Mouse (Mus musculus) hindbrain, embryonic 15.5 days (tissue): ENCODE data around the gene Psmd3. TPM values are rescaled to one million over a fixed set of nuclear protein-coding genes. Genes with fewer than 3 reads are reported as not detected.
"Not testable (repeated sequence)": the region's sequence is repeated elsewhere in the genome, so short reads cannot be mapped to it uniquely, and the experiment has no call there.

Experiments
- ATAC-seq: fragments of 200-750 bp; cut with Nextera tagmentation; 2 replicates; pipeline ENCODE4 v1.8.0; 2017; ENCODE audit warnings: low read depth, moderate number of reproducible peaks, moderate TSS enrichment; ENCODE audit not compliant: low FRiP score
- H3K27ac ChIP-seq: fragments of 300-500 bp; sonication (generic); replicated peaks from 2 replicates; pipeline ENCODE4 v1.5.1; 2015; ENCODE audit warnings: mild to moderate bottlenecking, inconsistent platforms
- H3K27me3 ChIP-seq: fragments of 300-500 bp; sonication (generic); 2 replicates; pipeline ENCODE4 v1.6.1; 2015; ENCODE audit warnings: control low read depth, inconsistent platforms
- H3K36me3 ChIP-seq: fragments of 300-500 bp; sonication (generic); 2 replicates; pipeline ENCODE4 v1.6.1; 2015; ENCODE audit warnings: control low read depth, inconsistent platforms
- H3K4me1 ChIP-seq: fragments of 300-500 bp; sonication (generic); replicated peaks from 2 replicates; pipeline ENCODE4 v1.6.1; 2015; ENCODE audit warnings: control low read depth, inconsistent platforms
- H3K4me2 ChIP-seq: fragments of 300-500 bp; sonication (generic); 2 replicates; pipeline ENCODE4 v1.6.1; 2015; ENCODE audit warnings: moderate library complexity, mild to moderate bottlenecking, inconsistent platforms
- H3K4me3 ChIP-seq: fragments of 300-500 bp; sonication (generic); 2 replicates; pipeline ENCODE4 v1.5.1; 2015; ENCODE audit warnings: mild to moderate bottlenecking, inconsistent platforms
- H3K9ac ChIP-seq: fragments of 300-500 bp; sonication (generic); 2 replicates; pipeline ENCODE4 v1.6.1; 2015; ENCODE audit warnings: inconsistent platforms
- H3K9me3 ChIP-seq: fragments of 300-500 bp; sonication (generic); 2 replicates; pipeline ENCODE4 v1.6.1; 2016; ENCODE audit warnings: control low read depth, inconsistent platforms
- WGBS: fragments of 180-500 bp; shearing (Covaris S2); methylation state at CpG from one replicate; pipeline ENCODE4 v1.1.7; 2015; 5-methylcytosine and 5-hydroxymethylcytosine counted together
- polyA plus RNA-seq: library from polyadenylated mRNA; unstranded; fragments of >200 nt; fragmentation: Nextera tagmentation; extraction: Ambion mirVana; gene quantifications from 2 replicates; pipeline ENCODE4 v1.2.1, GENCODE M21; 2015

Psmd3 gene
- polyA plus RNA-seq, 1 experiment from 2014 or later: 204 TPM

GRCm38 (mm10) chr11:98671857-98672256, 10.5 kb upstream of the Psmd3 start:
- 52% methylated on average over 5 of the region's 5 CpGs for WGBS
- Histone ChIP-seq H3K9me3 (no peaks in the 10 kb centered on the region), H3K4me3 (no peak overlapping the region), H3K4me2 (no peak overlapping the region), H3K27ac (no peak overlapping the region), H3K27me3 (0 out of 2 replicates have a peak, but pooled peaks cover 2% of the 10 kb centered on the region), H3K4me1 (no peaks in the 10 kb centered on the region), H3K9ac (no peak overlapping the region), H3K36me3 (no peaks in the 10 kb centered on the region)
- ATAC-seq: no peak

GRCm38 (mm10) chr11:98672482-98672881, 9.9 kb upstream of the Psmd3 start:
- Histone ChIP-seq H3K27me3 (0 out of 2 replicates have a peak, but pooled peaks cover 2% of the 10 kb centered on the region), H3K9ac (no peak overlapping the region), H3K27ac (no peak overlapping the region), H3K4me2 (no peak overlapping the region), H3K4me3 (no peak overlapping the region), H3K36me3 (no peaks in the 10 kb centered on the region), H3K4me1 (no peaks in the 10 kb centered on the region), H3K9me3 (no peaks in the 10 kb centered on the region)
- ATAC-seq: no peak
- WGBS: 88% methylated on average over 5 of the region's 5 CpGs

GRCm38 (mm10) chr11:98673136-98673535, 9.2 kb upstream of the Psmd3 start:
- not testable (repeated sequence) for H3K27me3 ChIP-seq, H3K4me1 ChIP-seq, H3K4me3 ChIP-seq, H3K36me3 ChIP-seq, H3K9me3 ChIP-seq, H3K9ac ChIP-seq, H3K27ac ChIP-seq
- ATAC-seq: peak; percentile 38; the same call in 1 of the 2 replicates
- WGBS: 7% methylated on average over 7 of the region's 7 CpGs
- H3K4me2 ChIP-seq: peak overlapping the region; percentile 32

- 45% methylated on average over 7 of the region's 7 CpGs for WGBS
- Histone ChIP-seq H3K9ac (no peak overlapping the region), H3K4me1 (no peaks in the 10 kb centered on the region), H3K9me3 (no peaks in the 10 kb centered on the region), H3K27ac (no peak overlapping the region), H3K36me3 (no peaks in the 10 kb centered on the region), H3K27me3 (no peaks in the 10 kb centered on the region), H3K4me2 (no peak overlapping the region), H3K4me3 (no peak overlapping the region)
- no peak for ATAC-seq
Observed at GRCm38 (mm10) chr11:98675829-98676363, 6.5 kb upstream of the Psmd3 start.

- 89% methylated on average over 1 of the region's 1 CpGs for WGBS
Observed at GRCm38 (mm10) chr11:98680023-98680422, 2.3 kb upstream of the Psmd3 start.

GRCm38 (mm10) chr11:98680595-98680994, 1.8 kb upstream of the Psmd3 start:
- ATAC-seq, H3K27me3 ChIP-seq, H3K36me3 ChIP-seq, H3K4me2 ChIP-seq, H3K9me3 ChIP-seq, H3K9ac ChIP-seq, H3K4me3 ChIP-seq, H3K27ac ChIP-seq: not testable (repeated sequence)
- peaks cover 17% of the 10 kb centered on the region for H3K4me1 ChIP-seq
- WGBS: 85% methylated on average over 4 of the region's 4 CpGs

More at GRCm38 (mm10) chr11:98680023-98680422, 2.3 kb upstream of the Psmd3 start:
- ATAC-seq: no peak
- Histone ChIP-seq H3K27ac (no peak overlapping the region), H3K9me3 (no peaks in the 10 kb centered on the region), H3K4me3 (no peak overlapping the region), H3K36me3 (no peaks in the 10 kb centered on the region), H3K9ac (no peak overlapping the region), H3K4me2 (no peak overlapping the region), H3K27me3 (no peaks in the 10 kb centered on the region), H3K4me1 (peaks cover 17% of the 10 kb centered on the region)

GRCm38 (mm10) chr11:98681186-98681585, 1.2 kb upstream of the Psmd3 start:
- Histone ChIP-seq H3K27ac (no peak overlapping the region), H3K9me3 (no peaks in the 10 kb centered on the region), H3K4me2 (peak overlapping the region; percentile 83; the same call in 1 of the 2 replicates), H3K9ac (no peak overlapping the region), H3K4me3 (no peak overlapping the region), H3K36me3 (peaks cover 9% of the 10 kb centered on the region), H3K27me3 (no peaks in the 10 kb centered on the region), H3K4me1 (peaks cover 17% of the 10 kb centered on the region)
- no peak for ATAC-seq
- 90% methylated on average over 4 of the region's 4 CpGs for WGBS

- H3K27ac ChIP-seq: peak overlapping the region; percentile 77
- ATAC-seq: peak; percentile 13; the same call in 1 of the 2 replicates
- peaks cover 17% of the 10 kb centered on the region for H3K4me1 ChIP-seq
- peak overlapping the region; percentile 94 for H3K9ac ChIP-seq
- WGBS: 0% methylated on average over 23 of the region's 23 CpGs
- peaks cover 25% of the 10 kb centered on the region for H3K36me3 ChIP-seq
- no peaks in the 10 kb centered on the region for H3K9me3 ChIP-seq
- H3K4me3 ChIP-seq: peak overlapping the region; percentile 76
- H3K4me2 ChIP-seq: peak overlapping the region; percentile 83
- no peaks in the 10 kb centered on the region for H3K27me3 ChIP-seq
Observed at GRCm38 (mm10) chr11:98682811-98683210, 457 bp downstream of the Psmd3 start.

GRCm38 (mm10) chr11:98685642-98686041, 3.3 kb downstream of the Psmd3 start:
- WGBS: 91% methylated on average over 9 of the region's 9 CpGs
- H3K27me3 ChIP-seq: no peaks in the 10 kb centered on the region
- H3K4me2 ChIP-seq: no peak overlapping the region
- peaks cover 17% of the 10 kb centered on the region for H3K4me1 ChIP-seq
- H3K4me3 ChIP-seq: no peak overlapping the region
- no peak overlapping the region for H3K27ac ChIP-seq
- peaks cover 48% of the 10 kb centered on the region for H3K36me3 ChIP-seq
- no peak overlapping the region for H3K9ac ChIP-seq
- no peak for ATAC-seq
- no peaks in the 10 kb centered on the region for H3K9me3 ChIP-seq

GRCm38 (mm10) chr11:98686976-98687375, 4.6 kb downstream of the Psmd3 start:
- H3K27me3 ChIP-seq: no peaks in the 10 kb centered on the region
- no peak overlapping the region for H3K4me3 ChIP-seq
- H3K9ac ChIP-seq: no peak overlapping the region
- no peak for ATAC-seq
- no peak overlapping the region for H3K27ac ChIP-seq
- H3K4me2 ChIP-seq: no peak overlapping the region
- WGBS: 94% methylated on average over 4 of the region's 4 CpGs
- peaks cover 13% of the 10 kb centered on the region for H3K4me1 ChIP-seq
- H3K36me3 ChIP-seq: peaks cover 61% of the 10 kb centered on the region
- no peaks in the 10 kb centered on the region for H3K9me3 ChIP-seq

- Histone ChIP-seq H3K4me2 (no peak overlapping the region), H3K27me3 (no peaks in the 10 kb centered on the region), H3K27ac (no peak overlapping the region), H3K4me1 (peaks cover 13% of the 10 kb centered on the region), H3K36me3 (peaks cover 71% of the 10 kb centered on the region), H3K9ac (no peak overlapping the region), H3K4me3 (no peak overlapping the region), H3K9me3 (no peaks in the 10 kb centered on the region)
- ATAC-seq: no peak
- 90% methylated on average over 8 of the region's 8 CpGs for WGBS
Observed at GRCm38 (mm10) chr11:98688009-98688408, 5.7 kb downstream of the Psmd3 start.

- H3K9me3 ChIP-seq: no peaks in the 10 kb centered on the region
- H3K27me3 ChIP-seq: no peaks in the 10 kb centered on the region
- H3K4me2 ChIP-seq: no peak overlapping the region
- no peak overlapping the region for H3K27ac ChIP-seq
- no peak overlapping the region for H3K4me3 ChIP-seq
- H3K4me1 ChIP-seq: no peaks in the 10 kb centered on the region
- H3K36me3 ChIP-seq: peaks cover 76% of the 10 kb centered on the region
- no peak for ATAC-seq
- WGBS: 78% methylated on average over 13 of the region's 13 CpGs
- no peak overlapping the region for H3K9ac ChIP-seq
Observed at GRCm38 (mm10) chr11:98693201-98693600, 10.8 kb downstream of the Psmd3 start.

GRCm38 (mm10) chr11:98693746-98694145, 11.4 kb downstream of the Psmd3 start:
- no peaks in the 10 kb centered on the region for H3K4me1 ChIP-seq
- H3K4me3 ChIP-seq: no peak overlapping the region
- H3K4me2 ChIP-seq: no peak overlapping the region
- no peaks in the 10 kb centered on the region for H3K9me3 ChIP-seq
- peaks cover 73% of the 10 kb centered on the region for H3K36me3 ChIP-seq
- no peaks in the 10 kb centered on the region for H3K27me3 ChIP-seq
- 93% methylated on average over 9 of the region's 9 CpGs for WGBS
- H3K27ac ChIP-seq: no peak overlapping the region
- ATAC-seq: no peak; the same call in 1 of the 2 replicates
- H3K9ac ChIP-seq: no peak overlapping the region
